Mouse (Mus musculus): ENCODE measurements around the gene Kat2b.
A peak's percentile ranks its signal among the peaks of the same experiment; 100 is the strongest.
"Not testable (repeated sequence)": the region's sequence is repeated elsewhere in the genome, so short reads cannot be mapped to it uniquely, and the experiment has no call there.

Gene Kat2b

DNA sequence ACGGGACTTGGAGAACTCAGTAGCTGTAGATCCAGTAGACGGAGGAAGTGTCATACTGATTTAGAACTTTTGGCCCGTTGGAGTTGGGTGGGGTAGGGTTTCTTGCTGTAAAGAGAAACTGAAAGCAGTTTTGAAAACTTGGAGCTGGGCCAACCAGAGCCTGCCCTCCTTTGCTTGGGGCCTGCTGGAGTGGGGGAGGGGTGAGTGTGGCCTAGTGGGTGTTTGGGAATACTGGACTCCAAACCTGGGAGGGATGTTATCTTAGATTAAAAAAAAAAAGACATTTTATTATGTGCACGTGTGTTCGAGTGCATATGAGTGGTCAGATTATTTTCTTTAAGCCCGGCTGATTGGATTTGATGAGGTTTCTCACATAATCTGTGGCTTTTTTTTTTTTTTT, 3.2 kb downstream of the Kat2b start:
- peak; percentile 75 to 83 for DNase-seq (ENCODE audit: low spot score in 2 of 2)

DNA sequence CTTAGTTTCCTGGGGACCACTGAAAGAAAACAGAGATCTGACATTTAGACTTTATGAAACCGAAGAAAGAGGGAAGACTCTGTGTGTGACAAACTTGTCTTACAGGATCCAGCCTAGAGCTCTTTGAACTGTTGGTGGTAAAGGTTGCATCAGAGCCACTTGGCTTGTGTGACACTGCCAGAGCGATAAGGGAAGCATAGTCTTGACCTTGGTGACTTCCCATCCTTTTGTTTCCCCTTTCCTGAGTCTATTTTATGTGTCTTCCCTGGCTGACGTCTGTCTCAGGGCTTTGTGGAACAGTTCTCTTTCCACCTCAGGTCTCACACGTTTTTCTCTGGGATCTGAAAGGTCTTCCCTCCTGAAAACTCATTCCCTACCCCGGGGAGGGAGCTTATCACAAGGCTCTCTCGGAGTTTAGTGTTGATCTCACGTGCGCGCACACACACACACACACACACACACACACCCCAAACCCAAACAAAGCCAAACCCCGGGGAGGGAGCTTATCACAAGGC, 3.8 kb downstream of the Kat2b start:
- DNase-seq (ENCODE audit: low spot score in 2 of 2): peak; percentile 12 to 41

DNA sequence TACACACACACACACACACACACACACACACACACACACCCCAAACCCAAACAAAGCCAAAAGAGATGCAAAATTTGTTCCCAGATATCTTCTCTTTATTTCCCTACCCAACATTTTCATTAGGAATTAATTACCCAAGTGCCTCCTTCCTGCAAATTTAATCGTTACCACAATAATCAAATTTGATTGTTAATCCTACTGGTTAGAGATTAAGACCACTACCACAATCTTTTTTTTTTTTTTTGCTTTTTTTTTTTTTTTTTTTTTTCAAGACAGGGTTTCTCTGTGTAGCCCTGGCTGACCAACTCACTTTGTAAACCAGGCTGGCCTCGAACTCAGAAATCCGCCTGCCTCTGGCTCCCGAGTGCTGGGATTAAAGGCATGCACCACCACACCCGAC, 4.3 kb downstream of the Kat2b start:
- DNase-seq (ENCODE audit: low spot score in 2 of 2): not testable (repeated sequence)

DNA sequence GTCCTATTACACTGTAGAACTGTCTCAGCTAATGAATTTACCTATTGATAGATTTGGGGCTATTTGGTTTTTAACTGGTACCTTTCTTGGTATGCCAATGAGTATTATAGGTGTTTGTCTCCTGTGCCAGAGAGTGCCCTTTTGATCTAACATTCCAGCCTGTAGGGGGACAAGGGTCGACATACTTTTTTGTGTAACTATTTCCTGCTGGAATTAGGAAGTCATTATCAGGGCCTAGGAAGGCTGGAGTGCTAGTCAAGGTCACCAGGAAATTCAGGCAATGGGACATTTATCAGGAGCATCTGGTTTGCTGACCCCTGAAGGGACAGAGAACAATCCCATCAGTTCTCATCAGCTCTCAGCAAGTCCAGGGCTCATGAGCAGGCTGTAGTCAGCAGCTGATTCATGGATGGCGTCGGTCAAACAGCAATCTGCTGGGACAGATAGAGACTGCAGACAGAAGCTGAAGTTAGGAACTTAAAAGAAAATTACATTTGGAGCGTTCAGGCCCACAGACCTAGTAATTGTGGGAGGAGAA, 6.4 kb downstream of the Kat2b start:
- no peak for DNase-seq (ENCODE audit: low spot score in 2 of 2)

DNA sequence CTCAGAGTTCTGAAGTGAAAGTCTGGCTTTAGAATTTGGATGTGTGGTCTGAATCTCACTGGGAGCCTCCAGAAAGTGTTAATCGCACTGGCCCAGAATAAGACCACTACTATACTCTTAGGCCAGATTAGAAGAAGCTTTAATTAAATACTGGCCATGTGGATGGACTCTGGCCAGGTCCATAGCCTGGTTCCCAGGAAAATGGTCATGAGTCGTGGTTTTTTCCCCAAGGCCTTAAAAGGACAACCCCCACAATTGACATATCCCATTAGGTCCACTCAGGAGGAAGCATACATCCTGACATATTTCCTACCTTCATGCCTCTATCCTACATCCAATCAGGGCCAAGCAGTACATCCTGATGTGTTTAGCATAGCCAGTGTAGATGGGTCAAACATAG, 10.5 kb downstream of the Kat2b start:
- no peak for DNase-seq (ENCODE audit: low spot score in 2 of 2)

DNA sequence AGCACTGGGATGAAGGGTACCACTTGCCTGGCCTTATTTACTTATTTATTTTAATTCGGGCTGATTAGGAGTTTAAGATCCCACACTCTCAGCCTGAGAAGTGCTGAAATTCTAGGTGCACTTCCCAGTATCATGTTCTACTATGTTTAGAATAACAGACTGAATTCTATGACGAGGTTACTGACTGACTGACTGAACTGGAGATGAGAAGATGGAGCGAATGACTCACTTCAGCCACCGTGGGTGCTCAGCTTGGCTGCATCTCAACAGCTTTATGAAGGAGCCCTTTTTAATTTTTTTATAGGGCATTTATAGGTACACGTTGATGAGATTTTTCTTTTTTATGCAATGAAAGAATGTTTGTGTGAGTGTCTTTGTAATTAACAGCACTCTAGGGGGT, 11.1 kb downstream of the Kat2b start:
- no peak for DNase-seq (ENCODE audit: low spot score in 2 of 2)

DNA sequence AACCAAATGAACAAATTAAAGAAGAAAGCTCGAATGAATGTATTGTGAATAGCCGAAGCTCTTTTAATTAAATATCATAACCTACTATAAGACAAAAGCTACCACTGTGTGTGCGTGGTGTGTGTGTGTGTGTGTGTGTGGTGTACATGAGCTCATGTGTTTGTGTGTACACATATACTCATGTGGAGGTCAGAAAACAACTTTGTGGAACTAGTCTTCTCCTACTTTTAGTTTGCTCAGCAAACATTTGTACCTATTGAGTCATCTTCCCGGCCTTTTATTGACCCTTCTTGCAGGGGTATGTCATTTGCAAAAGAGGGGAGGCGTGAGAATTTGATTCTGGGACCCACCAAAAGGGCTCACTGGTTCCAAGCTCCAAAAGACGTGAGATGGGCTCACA, 11.6 kb downstream of the Kat2b start:
- DNase-seq (ENCODE audit: low spot score in 2 of 2): no peak

DNA sequence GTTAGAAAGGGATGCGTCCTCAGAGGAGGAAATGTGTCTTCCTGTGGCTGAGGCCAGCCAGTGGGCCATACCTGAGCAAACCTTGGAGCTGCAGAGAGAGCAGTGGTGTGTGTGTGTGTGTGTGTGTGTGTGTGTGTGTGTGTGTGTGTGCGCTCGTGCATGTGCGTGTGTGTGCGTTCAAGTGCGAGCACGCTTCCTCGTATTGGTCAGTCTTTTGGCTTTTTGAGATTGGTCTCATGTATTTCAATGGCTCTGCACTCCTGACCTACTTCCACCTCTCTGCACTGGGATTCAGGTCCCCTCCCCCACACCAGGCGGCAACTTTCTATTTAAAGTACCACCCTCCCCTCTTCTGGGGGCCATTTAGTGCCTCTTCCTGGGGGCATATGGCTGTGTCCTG, 12.1 kb downstream of the Kat2b start:
- DNase-seq (ENCODE audit: low spot score in 2 of 2): peak; percentile 31 to 41

DNA sequence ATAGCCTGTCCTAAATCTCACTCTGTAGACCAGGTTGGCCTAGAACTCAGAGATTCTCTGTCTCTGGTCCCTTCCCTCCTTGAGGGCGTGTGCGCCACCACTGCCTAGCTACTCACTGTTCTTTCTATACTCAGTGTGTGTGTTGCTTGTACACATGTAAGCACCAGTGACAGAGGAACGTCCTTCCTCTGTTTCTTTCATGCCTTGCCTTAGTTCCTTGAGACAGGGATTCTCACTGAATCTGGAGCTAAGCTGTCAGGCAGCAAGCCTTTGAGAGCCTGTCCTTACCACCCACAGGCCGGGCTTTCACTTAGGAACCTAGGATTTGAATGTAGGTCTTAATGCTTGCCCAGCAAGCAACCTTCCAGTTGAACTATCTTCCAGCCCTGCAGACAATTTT, 13.0 kb downstream of the Kat2b start:
- DNase-seq (ENCODE audit: low spot score in 2 of 2): no peak

DNA sequence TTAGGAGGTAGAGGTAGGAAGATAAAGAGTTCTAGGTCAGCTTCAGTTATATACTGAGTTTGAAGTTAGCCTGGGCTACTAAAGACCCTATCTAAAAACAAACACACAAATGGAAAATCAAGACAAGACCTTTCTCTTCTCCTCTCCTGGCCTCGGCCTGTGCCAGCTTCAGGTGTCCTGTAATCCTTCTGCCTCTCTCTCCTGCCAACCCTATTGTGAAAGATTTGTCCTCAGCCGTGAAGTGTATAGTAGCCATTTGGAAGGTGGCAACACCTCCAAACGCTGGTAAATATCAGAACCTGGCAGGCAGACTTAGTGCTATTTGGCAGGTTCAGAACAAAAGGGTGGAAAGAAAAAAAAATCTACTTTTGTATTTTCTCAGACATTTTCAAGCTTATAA, 13.6 kb downstream of the Kat2b start:
- DNase-seq (ENCODE audit: low spot score in 2 of 2): no peak

DNA sequence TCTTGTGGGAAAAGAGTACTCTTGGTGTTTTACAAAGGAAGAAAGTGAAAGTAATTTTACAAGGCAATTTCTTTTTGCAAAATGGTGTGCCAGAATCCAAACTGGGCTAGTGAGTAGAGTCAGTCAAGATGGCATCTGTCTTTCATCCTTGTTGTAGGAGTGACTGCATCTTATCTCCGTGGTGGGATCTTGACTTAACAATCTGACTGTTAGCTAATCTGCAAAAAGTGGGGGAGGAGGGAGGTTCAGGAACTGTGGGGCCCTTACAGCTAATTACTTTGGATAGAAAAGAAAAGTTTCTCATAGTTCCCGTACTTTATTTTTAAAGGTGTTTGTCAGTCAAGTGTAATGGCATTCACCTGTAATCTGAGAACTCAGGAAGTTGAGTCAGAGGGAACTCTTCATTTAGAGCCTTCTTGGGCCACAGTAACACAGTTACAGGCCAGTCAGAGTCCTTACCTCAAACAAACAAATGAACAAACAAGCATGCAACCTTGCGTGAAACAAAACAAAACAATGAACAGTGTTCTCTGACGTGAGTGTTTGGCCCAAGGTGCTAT, 15.4 kb downstream of the Kat2b start:
- no peak for DNase-seq (ENCODE audit: low spot score in 2 of 2)

DNA sequence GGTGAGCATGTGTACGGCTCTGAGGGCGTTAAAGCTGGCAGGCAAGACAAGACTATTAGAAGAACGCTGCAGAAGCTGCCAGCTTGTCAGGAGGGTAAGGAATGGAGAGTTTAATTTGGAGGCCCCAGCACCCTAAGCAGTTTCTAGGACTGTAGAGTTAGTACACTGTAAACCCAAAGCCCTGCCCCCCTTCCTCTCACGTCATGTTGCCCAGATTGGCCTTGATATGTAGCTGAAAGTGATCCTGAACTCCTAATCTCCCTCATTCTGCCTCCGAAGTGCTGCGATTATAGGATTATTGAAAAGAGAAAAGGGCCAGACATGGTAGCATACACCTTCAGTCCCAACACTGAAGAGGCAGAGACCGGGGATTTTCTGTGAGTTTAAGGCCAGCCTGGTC, 16.1 kb downstream of the Kat2b start:
- no peak for DNase-seq (ENCODE audit: low spot score in 2 of 2)

DNA sequence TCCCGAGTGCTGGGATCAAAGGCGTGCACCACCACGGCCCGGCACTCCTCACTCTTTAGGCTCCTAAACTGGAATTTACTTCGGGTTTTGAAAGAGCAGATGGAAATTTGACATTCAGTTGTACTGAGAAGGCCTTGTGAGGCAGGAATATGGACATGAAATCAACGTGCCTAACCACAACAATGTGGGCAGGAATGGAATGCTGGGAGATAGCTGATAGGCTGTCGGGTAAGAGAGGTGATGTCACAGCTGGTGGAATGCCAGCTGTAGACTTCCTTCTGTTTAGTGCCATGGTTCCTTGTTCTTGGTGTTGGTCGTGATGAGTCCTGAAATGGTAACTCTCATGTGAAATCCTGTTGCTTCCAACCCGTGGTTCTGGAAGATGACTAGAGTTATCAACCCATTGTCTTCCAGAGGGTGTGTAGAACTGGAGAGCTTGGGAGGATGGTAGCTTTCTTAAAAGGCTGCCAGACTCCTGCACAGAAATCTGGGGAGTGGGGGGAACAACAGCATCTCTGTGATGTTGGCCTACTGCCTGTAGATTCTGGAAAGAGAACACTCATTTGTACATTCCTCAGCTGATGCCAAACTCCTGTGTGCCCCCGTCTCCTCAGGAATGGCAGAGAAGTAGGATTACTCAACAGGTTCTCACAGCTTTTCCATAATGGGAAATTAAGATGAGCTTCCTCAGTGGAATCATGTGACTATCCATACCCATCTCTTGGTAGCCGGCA, 17.4 kb downstream of the Kat2b start:
- no peak for DNase-seq (ENCODE audit: low spot score in 2 of 2)

DNA sequence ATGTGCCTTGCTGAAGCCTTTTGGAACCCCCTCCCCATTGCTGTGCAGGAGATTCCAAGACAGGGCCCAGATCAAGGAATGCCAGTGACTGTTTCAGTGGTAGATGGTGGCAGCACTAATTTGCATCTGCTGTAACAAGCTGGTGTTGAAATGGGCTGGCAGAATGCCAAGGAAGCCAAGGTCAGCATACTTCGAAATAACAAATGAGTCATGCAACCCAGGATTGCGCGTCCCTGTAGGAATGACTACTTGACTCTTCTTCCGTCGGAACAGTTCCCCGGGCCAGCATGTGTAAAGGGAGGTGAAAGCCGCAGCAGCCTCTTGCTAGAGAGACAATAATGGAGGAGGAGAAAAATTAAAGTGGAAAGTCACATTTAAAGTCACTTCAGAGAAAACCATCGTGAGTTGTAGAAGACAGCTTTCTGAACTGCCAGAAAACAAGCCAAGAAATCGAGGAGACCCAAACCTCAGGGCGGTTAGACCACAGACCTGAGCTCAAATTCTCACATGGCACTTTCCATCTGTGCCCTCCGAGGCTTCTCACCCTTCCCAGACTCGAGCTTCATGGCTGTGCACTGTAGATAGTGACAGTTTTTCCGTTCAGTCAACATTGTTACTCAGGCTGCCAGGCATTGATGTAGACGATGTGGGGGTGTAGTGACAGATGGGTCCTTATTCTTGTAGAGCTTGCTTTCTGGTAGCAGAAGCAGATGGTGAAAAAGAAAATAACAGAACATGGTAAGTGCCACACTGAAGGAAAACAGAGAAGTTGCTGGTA, 20.6 kb downstream of the Kat2b start:
- peak; percentile 63 to 78 for DNase-seq (ENCODE audit: low spot score in 2 of 2)

DNA sequence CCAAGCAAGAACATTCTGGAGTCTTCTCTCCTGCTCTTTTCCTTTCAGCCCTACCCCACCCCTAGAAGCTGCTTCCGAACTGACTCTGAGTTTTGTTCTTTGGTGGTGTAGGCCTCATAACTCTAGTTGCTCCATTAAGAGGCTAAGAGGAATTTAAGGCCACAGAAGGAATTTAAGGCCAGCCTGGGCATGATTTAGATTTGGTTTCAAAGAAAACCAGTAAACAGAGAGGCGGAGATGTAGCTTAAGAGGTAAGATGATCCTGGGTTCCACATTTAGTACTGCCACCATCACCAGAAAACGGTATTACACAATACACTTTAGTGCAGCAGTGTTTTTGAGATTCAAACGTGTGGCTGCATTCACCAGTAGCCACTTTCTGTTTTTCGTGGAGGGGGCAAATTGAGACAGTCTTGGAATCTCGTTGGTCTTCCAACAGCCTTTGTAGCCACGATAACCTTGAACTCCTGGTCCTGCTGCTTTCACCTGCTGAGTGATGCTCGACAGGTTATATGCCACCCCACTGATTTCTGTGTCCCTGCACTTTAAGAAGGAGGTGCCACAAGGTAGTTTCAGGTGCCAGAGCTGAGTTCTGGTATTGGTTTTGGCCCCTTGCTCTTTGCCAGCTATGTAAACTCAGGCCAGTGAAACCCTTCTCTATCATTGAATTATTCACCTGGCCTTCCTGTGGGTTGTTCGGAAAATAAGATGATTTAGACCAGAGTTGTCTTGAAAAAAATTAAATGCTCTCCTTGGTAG, 21.6 kb downstream of the Kat2b start:
- DNase-seq (ENCODE audit: low spot score in 2 of 2): no peak

DNA sequence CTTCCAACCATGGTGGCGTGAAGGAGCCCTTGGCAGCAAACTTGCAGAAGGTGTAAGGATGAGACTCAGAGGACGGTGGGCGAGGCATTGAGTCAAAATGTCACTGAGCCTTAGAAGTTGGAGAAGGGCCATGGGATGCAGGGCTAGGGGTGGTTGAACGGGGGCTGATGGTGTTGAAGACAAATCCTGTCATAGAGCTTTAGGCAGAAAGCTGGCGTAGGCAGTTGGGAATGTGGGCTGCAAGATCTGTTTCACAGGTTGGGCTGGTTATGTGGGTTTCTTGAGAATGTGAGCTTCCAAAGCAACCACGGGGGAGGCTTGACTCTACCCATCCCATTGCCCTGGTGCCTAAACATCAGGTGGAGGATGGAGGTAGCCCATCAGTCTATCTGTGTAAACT, 23.4 kb downstream of the Kat2b start:
- no peak for DNase-seq (ENCODE audit: low spot score in 2 of 2)

DNA sequence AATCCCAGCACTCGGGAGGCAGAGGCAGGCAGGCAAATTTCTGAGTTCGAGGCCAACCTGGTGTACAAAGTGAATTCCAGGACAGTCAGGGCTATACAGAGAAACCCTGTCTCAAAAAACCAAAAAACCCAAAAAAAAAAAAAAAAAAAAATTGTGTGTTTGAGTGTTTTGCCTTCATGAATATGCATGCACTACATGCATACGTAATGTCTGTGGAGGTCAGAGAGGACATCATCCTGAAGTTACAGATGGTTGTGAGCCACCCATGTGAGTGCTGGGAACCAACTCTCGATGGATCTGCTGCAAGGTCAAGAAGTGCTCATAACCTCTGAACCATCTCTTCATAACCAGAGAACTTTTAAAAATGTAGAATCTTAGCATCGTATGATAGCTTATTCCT, 25.2 kb downstream of the Kat2b start:
- no peak for DNase-seq (ENCODE audit: low spot score in 2 of 2)

DNA sequence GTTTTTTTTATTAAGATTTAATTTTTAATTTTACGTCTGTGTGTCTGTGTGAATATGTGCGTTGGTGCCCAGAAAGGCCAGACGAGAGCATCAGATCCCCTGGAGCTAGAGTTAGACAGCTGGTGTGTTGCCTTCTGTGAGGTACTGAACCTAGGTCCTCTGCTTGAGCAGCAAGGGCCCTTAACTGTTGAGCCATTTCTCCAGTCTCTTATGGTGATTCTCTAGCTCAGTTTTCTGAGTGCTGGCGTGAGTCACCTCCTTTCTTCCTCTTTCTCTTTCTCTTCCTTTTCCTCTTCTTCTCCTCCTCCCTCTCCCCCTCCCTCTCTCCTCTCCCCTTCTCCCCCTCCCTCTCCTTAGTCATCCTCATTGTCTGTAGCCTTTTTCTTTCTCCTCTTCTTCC, 27.9 kb downstream of the Kat2b start:
- no peak for DNase-seq (ENCODE audit: low spot score in 2 of 2)

DNA sequence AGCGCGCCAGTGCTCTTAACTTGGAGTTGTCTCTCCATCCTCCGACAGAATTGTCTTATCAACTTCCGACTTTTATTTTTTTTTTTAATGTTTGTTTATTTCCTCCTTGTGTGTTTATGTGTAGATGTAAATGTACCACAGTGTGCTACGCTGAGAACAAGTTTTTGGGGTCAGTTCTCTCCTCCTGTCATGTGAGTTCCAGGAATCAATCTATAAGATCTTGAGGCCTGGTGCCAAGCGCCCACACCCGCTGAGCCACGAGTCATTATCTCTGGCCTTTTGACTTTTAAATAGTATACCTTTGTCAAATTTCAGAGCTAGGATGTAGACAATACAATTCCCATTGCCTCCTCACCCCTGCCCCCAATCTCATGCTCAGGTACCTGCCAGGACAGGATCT, 28.9 kb downstream of the Kat2b start:
- no peak for DNase-seq (ENCODE audit: low spot score in 2 of 2)

DNA sequence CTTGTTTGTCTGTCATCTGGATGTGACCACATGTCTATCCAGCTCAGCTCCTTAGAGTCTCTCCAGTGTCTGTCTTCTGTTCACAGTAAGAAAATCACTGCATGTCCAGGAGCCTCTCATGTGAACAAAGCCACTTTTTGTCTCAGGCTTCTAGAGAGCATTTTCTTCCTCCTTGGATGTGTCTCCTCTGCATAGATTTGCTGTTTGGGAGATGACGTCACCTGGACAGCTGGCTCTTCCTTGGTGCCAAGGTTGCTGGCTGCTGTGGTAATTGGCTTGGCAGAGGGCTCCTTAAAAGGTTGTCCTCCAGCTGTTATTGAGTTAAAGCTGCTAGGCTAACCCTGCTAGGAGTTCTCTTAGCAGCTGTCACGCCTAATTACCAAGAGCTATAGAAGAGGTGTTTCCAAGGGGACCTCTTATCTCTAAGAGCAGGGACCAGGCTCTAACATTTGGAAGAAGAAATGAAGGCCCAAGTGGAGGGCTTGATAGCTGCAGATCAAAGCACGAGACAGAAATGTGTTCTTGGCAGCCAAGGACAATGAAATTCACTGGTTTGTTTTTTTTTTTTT, 29.7 kb downstream of the Kat2b start:
- DNase-seq (ENCODE audit: low spot score in 2 of 2): peak; percentile 8 to 36

DNA sequence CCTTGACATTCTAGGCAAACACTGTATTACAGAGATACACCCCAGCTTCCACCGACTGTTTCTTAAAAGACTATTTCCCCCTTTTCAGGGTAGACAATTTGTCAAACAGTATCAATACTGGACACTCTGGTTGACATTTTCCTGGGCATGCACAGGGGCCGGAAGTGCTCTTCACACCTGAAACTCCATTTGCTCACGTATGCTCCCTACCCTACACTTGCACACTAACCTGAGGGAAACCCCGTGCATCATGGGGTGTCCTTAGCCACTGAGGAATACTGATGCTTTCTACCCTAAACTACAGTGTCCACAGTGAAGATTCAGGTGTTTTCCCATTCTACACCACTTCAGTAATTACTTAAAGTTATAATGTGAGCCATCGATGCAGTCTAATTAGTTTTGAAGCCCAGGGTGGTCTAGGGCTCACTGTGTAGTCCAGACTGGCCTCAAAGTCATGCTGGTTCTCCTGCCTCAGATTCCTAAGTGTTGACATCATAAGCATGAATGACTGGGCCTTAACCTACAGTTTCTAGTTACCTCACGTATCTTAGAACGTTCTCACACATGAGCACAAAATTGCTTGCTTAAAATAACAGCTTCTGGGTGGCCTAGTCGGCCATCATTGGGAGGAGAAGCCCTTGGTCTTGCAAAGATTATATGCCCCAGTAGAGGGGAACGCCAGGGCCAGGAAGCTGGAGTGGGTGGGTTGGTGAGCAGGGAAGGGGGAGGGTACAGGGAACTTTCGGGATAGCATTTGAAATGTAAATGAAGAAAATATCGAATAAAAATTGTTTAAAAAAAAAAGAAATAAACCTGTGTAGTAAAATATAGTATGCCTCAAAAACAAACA, 30.5 kb downstream of the Kat2b start:
- DNase-seq (ENCODE audit: low spot score in 2 of 2): no peak
